Mouse (Mus musculus) heart, postnatal 0 days (tissue): Measurements from ENCODE around the gene AU040320. TPM values are rescaled to one million over a fixed set of nuclear protein-coding genes. Genes with fewer than 3 reads are reported as not detected.

Experiments
- ATAC-seq: fragments of 200-750 bp; cut with Nextera tagmentation; 2 replicates; pipeline ENCODE4 v1.8.0; 2017; ENCODE audit warnings: low read depth, moderate number of reproducible peaks, moderate library complexity; ENCODE audit not compliant: insufficient read depth
- DNase-seq: peaks from one replicate; pipeline ENCODE4 v3.0.0-alpha.2; 2016; ENCODE audit warnings: low spot score
- H3K27ac ChIP-seq: fragments of 300-500 bp; sonication (generic); 2 replicates; pipeline ENCODE4 v1.5.1; 2014; ENCODE audit warnings: low read depth, mild to moderate bottlenecking
- H3K27me3 ChIP-seq: fragments of 300-500 bp; sonication (generic); 2 replicates; pipeline ENCODE4 v1.6.1; 2014; ENCODE audit warnings: low read length, mixed read lengths; ENCODE audit not compliant: control insufficient read depth, insufficient read depth
- H3K36me3 ChIP-seq: fragments of 300-500 bp; sonication (generic); replicated peaks from 2 replicates; pipeline ENCODE4 v1.6.1; 2014; ENCODE audit warnings: low read length, mixed read lengths; ENCODE audit not compliant: control insufficient read depth, insufficient read depth
- H3K4me1 ChIP-seq: fragments of 300-500 bp; sonication (generic); 2 replicates; pipeline ENCODE4 v1.6.1; 2014; ENCODE audit warnings: antibody characterized with exemption; ENCODE audit not compliant: control insufficient read depth, insufficient read depth
- H3K4me2 ChIP-seq: fragments of 300-500 bp; sonication (generic); 2 replicates; pipeline ENCODE4 v1.6.1; 2014; ENCODE audit warnings: low read depth, mild to moderate bottlenecking, low read length, moderate library complexity
- H3K4me3 ChIP-seq: fragments of 300-500 bp; sonication (generic); 2 replicates; pipeline ENCODE4 v1.5.1; 2014; ENCODE audit warnings: low read depth, low read length
- H3K9ac ChIP-seq: fragments of 300-500 bp; sonication (generic); replicated peaks from 2 replicates; pipeline ENCODE4 v1.6.1; 2014; ENCODE audit warnings: low read depth, low read length, mixed read lengths
- H3K9me3 ChIP-seq: fragments of 300-500 bp; sonication (generic); replicated peaks from 2 replicates; pipeline ENCODE4 v1.6.1; 2016; ENCODE audit warnings: low read length; ENCODE audit not compliant: control insufficient read depth
- CTCF ChIP-seq: IDR thresholded peaks from 2 replicates; pipeline ENCODE4 v1.5.1; 2016; ENCODE audit warnings: antibody characterized with exemption, control low read depth, low read depth
- EP300 ChIP-seq: IDR thresholded peaks from 2 replicates; pipeline ENCODE4 v1.6.1; 2016; ENCODE audit warnings: antibody characterized with exemption, low read depth
- WGBS: fragments of 180-500 bp; shearing (Covaris S2); extraction: QIAGEN DNeasy Blood & Tissue Kit; methylation state at CpG from one replicate; pipeline ENCODE4 v1.1.7; 2014; 5-methylcytosine and 5-hydroxymethylcytosine counted together
- polyA plus RNA-seq: library from polyadenylated mRNA; unstranded; fragments of >200 nt; fragmentation: Nextera tagmentation; extraction: Ambion mirVana; gene quantifications from 2 replicates; pipeline ENCODE4 v1.2.1, GENCODE M21; 2015
- total RNA-seq: library from RNA; depleted of rRNA; stranded (reverse); fragments of >200 nt; gene quantifications from 2 replicates; pipeline ENCODE4 v1.2.3, GENCODE M21; 2014; ENCODE audit warnings: low replicate concordance

AU040320 gene
- total and polyA plus RNA-seq, 2 experiments from 2014 or later: 16.6 to 69.0 TPM

DNA sequence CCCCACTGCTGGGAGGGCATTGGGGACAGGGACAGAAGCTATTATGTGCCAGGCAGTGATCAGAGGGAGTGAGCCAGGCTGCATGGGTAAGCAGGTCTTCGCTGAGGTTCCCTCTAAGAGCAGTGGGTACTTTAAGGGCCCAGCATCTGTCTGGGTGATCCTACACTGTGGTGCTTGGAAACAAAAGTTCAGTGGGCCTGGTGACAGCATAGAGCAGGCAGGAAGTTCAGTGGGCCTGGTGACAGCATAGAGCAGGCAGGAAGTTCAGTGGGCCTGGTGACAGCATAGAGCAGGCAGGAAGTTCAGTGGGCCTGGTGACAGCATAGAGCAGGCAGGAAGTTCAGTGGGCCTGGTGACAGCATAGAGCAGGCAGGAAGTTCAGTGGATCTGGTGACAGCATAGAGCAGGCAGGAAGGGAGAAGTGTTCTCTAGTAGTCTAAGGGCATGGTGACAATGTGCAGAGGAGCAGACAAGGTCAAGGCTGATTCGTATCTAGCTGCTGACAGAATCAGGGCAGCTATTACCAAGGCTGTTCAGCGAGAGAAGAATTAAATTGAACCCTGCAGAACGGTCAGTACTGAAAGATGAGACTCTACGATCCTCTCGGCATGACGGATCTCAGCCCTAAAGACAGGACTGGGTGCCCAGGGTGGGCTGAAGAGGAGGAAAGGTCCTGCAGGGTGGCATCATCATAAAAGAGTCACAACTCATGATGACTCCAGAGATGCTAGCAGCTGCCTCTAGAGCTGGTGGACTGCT, 96.9 kb downstream of the AU040320 start:
- no peak for TF ChIP-seq EP300
- no peak for TF ChIP-seq CTCF
- Histone ChIP-seq H3K27ac (peak overlapping the region; percentile 38; the same call in 1 of the 2 replicates), H3K27me3 (no peaks in the 10 kb centered on the region), H3K9ac (no peak overlapping the region), H3K4me3 (no peak overlapping the region), H3K9me3 (no peaks in the 10 kb centered on the region), H3K4me1 (no peaks in the 10 kb centered on the region), H3K36me3 (peaks cover 53% of the 10 kb centered on the region), H3K4me2 (no peak overlapping the region)
- WGBS: 38% methylated on average over 7 of the region's 7 CpGs
- DNase-seq (peak; percentile 14), ATAC-seq (no peak)

DNA sequence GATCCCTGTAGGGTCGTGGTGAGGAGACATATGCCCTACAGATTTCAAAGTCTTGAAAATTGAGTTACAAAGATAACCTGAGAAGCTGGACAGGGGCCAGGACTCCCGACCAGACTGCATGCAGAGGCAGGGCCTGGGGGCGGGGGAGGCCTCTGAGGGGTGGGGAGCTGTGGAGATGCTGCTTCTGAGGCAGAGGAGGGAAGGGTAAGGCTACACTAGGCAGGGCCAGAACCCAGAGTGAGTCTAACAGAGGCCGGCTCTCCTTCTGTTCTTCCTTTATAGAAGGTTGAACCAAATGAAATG, 97.4 kb downstream of the AU040320 start:
- Histone ChIP-seq H3K36me3 (peaks cover 52% of the 10 kb centered on the region), H3K4me1 (no peaks in the 10 kb centered on the region), H3K4me2 (no peak overlapping the region), H3K4me3 (no peak overlapping the region), H3K27ac (peak overlapping the region; percentile 38; the same call in 1 of the 2 replicates), H3K9ac (no peak overlapping the region), H3K27me3 (no peaks in the 10 kb centered on the region), H3K9me3 (no peaks in the 10 kb centered on the region)
- TF ChIP-seq CTCF (no peak), EP300 (no peak)
- 31% methylated on average over 4 of the region's 4 CpGs for WGBS
- DNase-seq: no peak
- no peak for ATAC-seq

DNA sequence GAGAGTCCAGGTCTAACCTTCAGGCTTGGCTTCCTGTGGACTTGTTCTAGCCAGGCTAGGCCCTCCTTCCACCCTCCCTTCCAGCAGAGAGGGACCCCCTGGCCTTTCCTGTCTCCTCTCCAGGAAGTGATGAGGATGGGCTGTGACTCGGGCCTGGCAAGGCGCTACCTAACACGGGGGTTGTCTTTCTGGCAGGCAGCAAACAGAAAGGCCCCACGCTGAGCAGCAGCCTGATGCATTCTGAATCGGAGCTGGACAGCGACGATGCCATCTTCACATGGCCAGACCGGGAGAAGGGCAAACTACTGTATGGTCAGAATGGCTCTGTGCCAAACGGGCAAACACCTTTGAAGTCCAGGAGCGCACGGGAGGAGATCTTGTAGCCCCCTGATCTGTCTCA, 99.6 kb downstream of the AU040320 start:
- ATAC-seq: no peak
- DNase-seq: no peak
- Histone ChIP-seq H3K9me3 (no peaks in the 10 kb centered on the region), H3K36me3 (peaks cover 35% of the 10 kb centered on the region), H3K27ac (no peak overlapping the region), H3K4me1 (no peaks in the 10 kb centered on the region), H3K27me3 (no peaks in the 10 kb centered on the region), H3K9ac (no peak overlapping the region), H3K4me3 (no peak overlapping the region), H3K4me2 (no peak overlapping the region)
- TF ChIP-seq EP300 (no peak), CTCF (no peak)
- 52% methylated on average over 11 of the region's 11 CpGs for WGBS

DNA sequence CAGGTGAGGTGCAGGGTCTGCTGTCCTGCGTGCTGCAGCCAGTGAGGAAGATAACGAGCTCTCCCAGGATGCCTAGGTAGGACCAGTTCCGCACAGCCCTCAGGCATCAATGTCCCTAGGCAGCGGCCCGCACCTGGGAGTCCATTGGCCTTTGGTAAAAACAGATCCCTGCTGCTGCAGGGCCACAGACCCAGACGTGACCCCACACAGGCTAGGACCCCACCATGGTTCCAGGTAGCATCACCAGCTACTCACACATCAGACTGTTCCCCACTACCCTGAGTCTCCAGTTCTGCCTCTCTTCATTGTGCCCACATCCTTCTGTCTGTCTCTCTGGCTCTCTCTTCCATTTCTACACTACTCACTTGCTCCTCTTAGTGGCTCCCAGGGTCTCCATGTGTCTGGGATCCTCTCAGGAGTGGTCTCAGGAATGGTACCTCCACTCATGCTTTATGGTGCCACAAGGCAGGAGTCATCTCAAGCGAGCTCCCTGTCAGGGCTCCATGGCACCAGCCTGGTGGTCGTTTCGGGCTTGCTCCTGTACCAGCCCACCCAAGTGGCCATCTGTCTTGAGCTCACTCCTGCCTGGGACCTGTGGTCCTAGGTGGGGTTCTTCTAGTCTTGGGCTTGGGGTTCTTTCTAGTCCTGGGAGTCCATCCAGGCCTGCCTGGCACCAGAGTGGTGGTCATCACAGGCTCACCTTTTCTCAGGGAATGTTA, 107.1 kb downstream of the AU040320 start:
- no peak for ATAC-seq

DNA sequence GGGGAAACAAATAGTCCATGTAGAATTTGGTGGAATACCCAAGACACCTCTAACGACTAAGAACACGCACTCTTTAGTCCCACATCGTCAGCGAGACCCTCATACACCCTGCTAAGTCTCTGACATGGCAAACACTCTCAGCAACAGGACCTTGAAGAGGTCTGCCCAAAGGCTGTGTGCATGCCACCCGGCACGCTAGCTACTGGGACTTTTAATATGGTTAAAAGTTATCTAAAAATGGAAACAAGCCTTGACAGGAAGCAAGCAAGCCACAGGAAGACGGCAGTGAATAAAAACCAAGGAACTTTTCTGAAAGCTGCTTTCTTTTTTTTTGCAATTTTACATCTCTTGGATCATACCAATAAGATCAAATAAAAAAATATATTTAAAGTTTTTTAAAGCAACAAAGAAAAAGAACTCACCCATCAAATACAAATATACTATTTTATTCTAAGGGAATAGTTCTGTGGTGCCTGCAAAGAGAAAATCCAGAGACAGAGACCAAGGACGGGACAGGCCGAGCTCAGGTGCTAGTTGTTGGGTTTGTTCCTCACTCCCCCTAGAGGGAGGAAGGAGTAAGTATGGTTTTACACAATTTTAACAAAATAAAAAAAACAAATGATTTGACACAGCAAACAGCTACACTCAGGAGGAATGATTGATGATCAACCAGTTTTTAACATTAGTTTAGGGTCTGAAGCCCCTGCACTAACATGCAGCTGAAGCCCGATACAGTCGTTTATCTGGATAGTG, 108.3 kb downstream of the AU040320 start:
- Histone ChIP-seq H3K4me2 (no peak overlapping the region), H3K9me3 (no peaks in the 10 kb centered on the region), H3K27ac (no peak overlapping the region), H3K27me3 (no peaks in the 10 kb centered on the region), H3K36me3 (peaks cover 54% of the 10 kb centered on the region), H3K9ac (no peak overlapping the region), H3K4me3 (no peak overlapping the region), H3K4me1 (no peaks in the 10 kb centered on the region)
- no peak for TF ChIP-seq EP300
- TF ChIP-seq CTCF: peak; percentile 28; the same call in 1 of the 2 replicates
- DNase-seq (peak; percentile 27), ATAC-seq (no peak)
- WGBS: 67% methylated on average over 11 of the region's 11 CpGs

More for the DNA sequence above, 107.1 kb downstream of the AU040320 start:
- no peak overlapping the region for H3K27ac ChIP-seq
- H3K27me3 ChIP-seq: no peaks in the 10 kb centered on the region
- no peak for TF ChIP-seq CTCF
- no peak for TF ChIP-seq EP300
- no peaks in the 10 kb centered on the region for H3K9me3 ChIP-seq
- no peak for DNase-seq
- H3K4me2 ChIP-seq: no peak overlapping the region
- no peak overlapping the region for H3K4me3 ChIP-seq
- no peaks in the 10 kb centered on the region for H3K4me1 ChIP-seq
- peaks cover 48% of the 10 kb centered on the region for H3K36me3 ChIP-seq
- H3K9ac ChIP-seq: no peak overlapping the region
- WGBS: 90% methylated on average over 9 of the region's 9 CpGs
